Mouse (Mus musculus) limb, embryonic 10.5 days (tissue): ENCODE measurements around the gene Bud31. TPM values are rescaled to one million over a fixed set of nuclear protein-coding genes. Genes with fewer than 3 reads are reported as not detected.

Experiments used
- DNase-seq: peaks from one replicate; pipeline ENCODE4 v3.0.0-alpha.2; 2017; ENCODE audit warnings: low spot score
- H3K27ac ChIP-seq: fragments of 300-500 bp; sonication (generic); 2 replicates; pipeline ENCODE4 v1.5.1; 2016; ENCODE audit warnings: mild to moderate bottlenecking
- H3K27me3 ChIP-seq: fragments of 300-500 bp; sonication (generic); 2 replicates; pipeline ENCODE4 v1.6.1; 2016; ENCODE audit warnings: low read depth, mild to moderate bottlenecking; ENCODE audit not compliant: poor library complexity, severe bottlenecking
- H3K36me3 ChIP-seq: fragments of 300-500 bp; sonication (generic); 2 replicates; pipeline ENCODE4 v1.6.1; 2016; ENCODE audit warnings: mild to moderate bottlenecking, moderate library complexity
- H3K4me1 ChIP-seq: fragments of 300-500 bp; sonication (generic); 2 replicates; pipeline ENCODE4 v1.6.1; 2016
- H3K4me3 ChIP-seq: fragments of 300-500 bp; sonication (generic); 2 replicates; pipeline ENCODE4 v1.5.1; 2016; ENCODE audit warnings: mild to moderate bottlenecking, moderate library complexity
- H3K9me3 ChIP-seq: fragments of 300-500 bp; sonication (generic); replicated peaks from 2 replicates; pipeline ENCODE4 v1.6.1; 2016; ENCODE audit warnings: mild to moderate bottlenecking
- WGBS: fragments of 180-500 bp; shearing (Covaris S2); methylation state at CpG from one replicate; pipeline ENCODE4 v1.1.7; 2016; 5-methylcytosine and 5-hydroxymethylcytosine counted together
- polyA plus RNA-seq: library from polyadenylated mRNA; unstranded; fragments of >200 nt; fragmentation: Nextera tagmentation; extraction: Ambion mirVana; gene quantifications from 2 replicates; pipeline ENCODE4 v1.2.1, GENCODE M21; 2016

The Bud31 gene
- polyA plus RNA-seq, 1 experiment from 2014 or later = 277 TPM

DNA sequence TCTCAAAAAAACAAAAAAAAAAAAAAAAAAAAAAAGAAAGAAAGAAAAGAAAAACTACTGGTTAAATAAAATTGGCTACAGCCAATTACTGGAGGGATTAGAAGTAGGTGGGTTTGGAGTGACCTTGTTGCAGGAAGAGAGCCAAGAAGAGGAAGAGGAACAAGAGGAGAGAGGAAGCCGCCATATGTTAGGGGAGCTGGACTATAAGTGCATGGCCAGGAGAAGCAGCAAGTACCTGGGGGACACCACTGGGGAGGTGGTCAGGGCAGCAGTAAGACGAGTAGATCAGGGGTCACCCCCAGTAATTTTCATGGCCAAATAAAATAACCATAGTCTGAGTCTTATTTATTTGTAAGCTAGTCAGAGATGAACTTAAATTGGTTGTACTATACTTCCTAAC is 45.1 kb downstream of the Bud31 start:
- H3K27ac ChIP-seq = no peak overlapping the region
- DNase-seq = no peak
- H3K27me3 ChIP-seq = no peaks in the 10 kb centered on the region
- no peaks in the 10 kb centered on the region for H3K9me3 ChIP-seq
- WGBS = 91% methylated on average over 2 of the region's 2 CpGs
- peaks cover 6% of the 10 kb centered on the region for H3K4me1 ChIP-seq
- peaks cover 95% of the 10 kb centered on the region for H3K36me3 ChIP-seq
- H3K4me3 ChIP-seq = no peak overlapping the region

GRCm38 (mm10) chr5:145189416-145189815 is 49.3 kb downstream of the Bud31 start:
- peaks cover 60% of the 10 kb centered on the region for H3K36me3 ChIP-seq
- 91% methylated on average over 6 of the region's 6 CpGs for WGBS
- peaks cover 18% of the 10 kb centered on the region for H3K4me1 ChIP-seq
- no peak overlapping the region for H3K27ac ChIP-seq
- H3K9me3 ChIP-seq = no peaks in the 10 kb centered on the region
- no peaks in the 10 kb centered on the region for H3K27me3 ChIP-seq
- no peak for DNase-seq
- H3K4me3 ChIP-seq = peak overlapping the region; percentile 92; the same call in 1 of the 2 replicates

- H3K9me3 ChIP-seq = no peaks in the 10 kb centered on the region
- H3K36me3 ChIP-seq = peaks cover 61% of the 10 kb centered on the region
- DNase-seq = no peak
- peak overlapping the region; percentile 92 for H3K4me3 ChIP-seq
- WGBS = 64% methylated on average over 5 of the region's 5 CpGs
- peak overlapping the region; percentile 97; the same call in 1 of the 2 replicates for H3K27ac ChIP-seq
- H3K4me1 ChIP-seq = peaks cover 18% of the 10 kb centered on the region
- no peaks in the 10 kb centered on the region for H3K27me3 ChIP-seq
Observed at GRCm38 (mm10) chr5:145190373-145190772, 50.2 kb downstream of the Bud31 start.

DNA sequence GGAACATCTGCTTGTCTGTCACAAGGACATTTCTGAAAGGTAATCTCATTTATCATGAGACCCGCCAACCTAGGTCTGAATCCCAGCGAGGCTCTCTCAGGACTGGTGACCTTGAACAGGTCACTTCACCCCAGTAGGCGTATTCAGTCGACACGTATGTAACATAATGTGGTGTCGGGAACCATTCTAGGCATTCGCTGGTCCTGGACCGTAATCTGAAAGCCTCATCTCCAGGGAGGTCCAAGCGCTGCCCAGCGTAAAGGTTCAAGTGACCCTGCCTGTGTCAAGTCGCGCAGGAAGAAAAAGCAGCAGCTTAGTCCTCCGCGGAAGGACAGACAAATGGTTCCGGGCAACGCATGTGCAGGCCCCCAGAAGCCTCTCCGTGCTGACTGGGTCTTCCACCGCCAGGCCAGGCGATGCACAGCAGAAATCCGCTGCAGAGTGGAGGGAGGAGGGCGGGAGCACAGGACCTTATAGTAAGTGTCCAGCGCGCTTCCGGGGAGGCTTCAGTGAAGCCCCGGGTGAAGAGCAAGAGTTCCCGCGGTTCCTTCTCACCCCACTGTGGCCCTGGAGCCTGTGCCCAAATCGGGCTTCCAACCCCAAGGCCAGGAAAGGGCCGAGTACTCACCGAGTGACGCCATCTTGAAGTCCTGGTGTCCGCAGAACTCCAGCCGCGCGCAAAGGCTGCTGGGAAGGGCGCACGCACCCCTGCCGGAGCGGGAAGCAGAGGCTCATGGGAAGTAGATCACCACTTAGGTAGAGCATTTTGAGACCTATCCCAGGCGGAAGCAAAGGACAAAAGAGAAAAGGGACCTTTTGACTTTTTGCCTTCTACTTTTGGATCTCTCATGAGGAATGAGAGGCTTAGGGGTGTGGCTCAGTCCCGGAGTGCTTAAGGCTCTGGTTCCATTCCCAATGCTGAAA is 51.0 kb downstream of the Bud31 start:
- Histone ChIP-seq H3K27ac (peak overlapping the region; percentile 97), H3K27me3 (no peaks in the 10 kb centered on the region), H3K36me3 (peaks cover 61% of the 10 kb centered on the region), H3K9me3 (no peaks in the 10 kb centered on the region), H3K4me3 (peak overlapping the region; percentile 92), H3K4me1 (peaks cover 18% of the 10 kb centered on the region)
- WGBS = 1% methylated on average over 41 of the region's 41 CpGs
- peak; percentile 93 for DNase-seq

DNA sequence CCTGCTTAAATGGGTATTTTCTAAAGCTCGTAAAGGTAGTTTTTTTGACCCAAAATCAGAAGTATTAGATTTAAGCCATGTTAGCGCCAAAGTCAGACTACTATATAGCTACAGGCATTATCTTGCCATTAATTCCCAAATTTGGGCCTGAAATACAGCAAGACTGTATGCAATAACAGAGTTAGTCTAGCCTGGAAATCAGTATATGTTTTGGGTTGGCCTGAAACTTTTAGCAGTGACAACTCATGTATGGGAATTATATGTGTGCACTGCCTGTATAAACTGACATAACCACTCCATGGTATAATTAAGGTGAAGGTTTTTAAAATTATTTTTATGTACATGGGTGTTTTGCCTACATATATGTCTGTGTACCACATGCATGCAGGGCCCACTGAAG is 51.8 kb downstream of the Bud31 start, which contains the start of gene Atp5j2:
Gene Atp5j2, minus strand, starts transcription at position 101 of the 400 bp plus-strand sequence.
- H3K4me1 ChIP-seq = peaks cover 18% of the 10 kb centered on the region
- no peak for DNase-seq
- no peaks in the 10 kb centered on the region for H3K9me3 ChIP-seq
- H3K4me3 ChIP-seq = peak within 1 kb of the TSS; percentile 92
- peak within 1 kb of the TSS; percentile 97 for H3K27ac ChIP-seq
- H3K27me3 ChIP-seq = no peaks in the 10 kb centered on the region
- H3K36me3 ChIP-seq = peaks cover 54% of the 10 kb centered on the region
- 92% methylated on average over 2 of the region's 2 CpGs for WGBS

Other genes starting within 250 kb of the Bud31 start
- gene Smurf1, start 174.5 kb upstream of the Bud31 start, polyA plus RNA-seq = 15.0 and 19.4 TPM in 2 replicates
- gene Gm4871, start 107.6 kb upstream of the Bud31 start, polyA plus RNA-seq = not detected in 2 replicates
- not detected in 2 replicates for gene 1700018F24Rik, start 97.4 kb upstream of the Bud31 start, polyA plus RNA-seq
- 111 and 125 TPM in 2 replicates for gene Arpc1a, start 56.5 kb upstream of the Bud31 start, polyA plus RNA-seq
- not detected in 2 replicates for gene Kpna7, start 56.3 kb upstream of the Bud31 start, polyA plus RNA-seq
- gene Arpc1b, start 26.1 kb upstream of the Bud31 start, polyA plus RNA-seq = 148 and 161 TPM in 2 replicates
- gene Pdap1, start 124 bp upstream of the Bud31 start, polyA plus RNA-seq = 133 and 154 TPM in 2 replicates
- 18.4 and 21.8 TPM in 2 replicates for gene Ptcd1, start 26.7 kb downstream of the Bud31 start, polyA plus RNA-seq
- gene Cpsf4, start 26.9 kb downstream of the Bud31 start, polyA plus RNA-seq = 90.8 and 93.9 TPM in 2 replicates
- gene Atp5j2, start 51.7 kb downstream of the Bud31 start, polyA plus RNA-seq = 530 and 569 TPM in 2 replicates
- gene Zkscan14, start 61.5 kb downstream of the Bud31 start, polyA plus RNA-seq = 6.6 and 7.3 TPM in 2 replicates
- gene Zkscan5, start 64.2 kb downstream of the Bud31 start, polyA plus RNA-seq = 16.2 and 20.9 TPM in 2 replicates
- gene Zfp655, start 91.4 kb downstream of the Bud31 start, polyA plus RNA-seq = 26.0 and 31.2 TPM in 2 replicates
- 0.43 and 0.67 TPM in 2 replicates for gene Zscan25, start 140.1 kb downstream of the Bud31 start, polyA plus RNA-seq
- not detected in 2 replicates for gene Cyp3a57, start 204.9 kb downstream of the Bud31 start, polyA plus RNA-seq